Mouse (Mus musculus) left cerebral cortex, adult 2 months (tissue): ENCODE measurements at regions not wholly inside any gene's neighbourhood (a gene's known extent, or its start where the extent isn't known, plus 50 kb on each side); places are given as distances from the start of the nearest gene placed in this dataset.
"Not testable (repeated sequence)": the region's sequence is repeated elsewhere in the genome, so short reads cannot be mapped to it uniquely, and the experiment has no call there.

Source experiments
- DNase-seq, 2 experiments: peaks; one replicate each; pipeline ENCODE4 v3.0.0; 2021 to 2022; ENCODE audit warnings: low spot score in 2 of 2, mixed read lengths in 1 of 2; ENCODE audit errors: extremely low spot score in 1 of 2
- H3K27ac ChIP-seq: fragments of 200-600 bp; 2 replicates; pipeline ENCODE4 v1.8.1; 2022
- H3K4me3 ChIP-seq: fragments of 200-600 bp; 2 replicates; pipeline ENCODE4 v1.8.1; 2022
- CTCF ChIP-seq: fragments of 200-600 bp; IDR thresholded peaks from 2 replicates; pipeline ENCODE4 v1.8.1; 2022; ENCODE audit warnings: antibody characterized with exemption, mild to moderate bottlenecking, moderate library complexity
- intact Hi-C: fragments of 180-260 bp; cut with DNase I; formaldehyde crosslinking; loops from one replicate; pipeline ENCODE4 v1.15.1; 2025

- no peak for TF ChIP-seq CTCF
- intact Hi-C loops, result no loop called here
- H3K4me3 ChIP-seq, result no peak overlapping the region
- DNase-seq, result peak in 1 of 2 experiments; percentile 8
- H3K27ac ChIP-seq, result no peak overlapping the region; the same call in 1 of the 2 replicates
These were observed 99.1 kb downstream of the Gpr63 start for GRCm38 (mm10) chr4:25065347-25065746.

- not testable (repeated sequence) for H3K27ac ChIP-seq, H3K4me3 ChIP-seq, DNase-seq
- intact Hi-C loops, result loop anchor here (2.0 kb wide), 1 partner anchor 38 kb away; no protein-coding TSS in a partner anchor
These were observed 126.5 kb downstream of the Gpr63 start for GRCm38 (mm10) chr4:25092731-25093130.

- no peak for TF ChIP-seq CTCF
- Histone ChIP-seq H3K27ac (no peak overlapping the region), H3K4me3 (no peak overlapping the region)
- no peak for DNase-seq
- intact Hi-C loops, result no loop called here
These were observed 135.3 kb downstream of the Gpr63 start for GRCm38 (mm10) chr4:25101526-25101925.

GRCm38 (mm10) chr4:25141259-25141658, 101.4 kb downstream of the Fhl5 start:
- DNase-seq, result no peak
- intact Hi-C loops, result no loop called here
- Histone ChIP-seq H3K4me3 (no peak overlapping the region), H3K27ac (no peak overlapping the region)
- no peak for TF ChIP-seq CTCF
